Mouse (Mus musculus) spleen, adult 2 months (tissue): ENCODE measurements around the gene Rep15. TPM values are rescaled to one million over a fixed set of nuclear protein-coding genes. Genes with fewer than 3 reads are reported as not detected.

ENCODE experiments used
- DNase-seq, 2 experiments: peaks; one replicate each; pipeline versions ENCODE4 v3.0.0 to v3.0.0-alpha.2; 2012 to 2021; ENCODE audit warnings: low spot score in 2 of 2, low read depth in 1 of 2
- H3K27ac ChIP-seq: fragments of 200-500 bp; 2 replicates; pipeline ENCODE4 v1.5.1; 2012; ENCODE audit warnings: low read length, inconsistent platforms; ENCODE audit not compliant: insufficient read depth
- H3K27me3 ChIP-seq: fragments of 200-500 bp; 2 replicates; pipeline ENCODE4 v1.6.1; 2012; ENCODE audit warnings: mild to moderate bottlenecking, moderate library complexity, low read length, inconsistent platforms; ENCODE audit not compliant: control insufficient read depth, insufficient read depth
- H3K36me3 ChIP-seq: fragments of 200-500 bp; 2 replicates; pipeline ENCODE4 v1.6.1; 2012; ENCODE audit warnings: mild to moderate bottlenecking, low read length, inconsistent platforms; ENCODE audit not compliant: control insufficient read depth, insufficient read depth
- H3K4me1 ChIP-seq: fragments of 200-500 bp; 2 replicates; pipeline ENCODE4 v1.6.1; 2011; ENCODE audit warnings: inconsistent platforms; ENCODE audit not compliant: control insufficient read depth, insufficient read depth, insufficient read length
- H3K4me3 ChIP-seq: fragments of 200-500 bp; 2 replicates; pipeline ENCODE4 v1.5.1; 2011; ENCODE audit warnings: mild to moderate bottlenecking, inconsistent platforms; ENCODE audit not compliant: insufficient read depth, insufficient read length; ENCODE audit errors: extremely low read depth
- CTCF ChIP-seq: fragments of 200-500 bp; IDR thresholded peaks from 2 replicates; pipeline ENCODE4 v1.5.1; 2011; ENCODE audit warnings: mild to moderate bottlenecking, inconsistent platforms; ENCODE audit not compliant: insufficient read depth, insufficient read length, insufficient replicate concordance; ENCODE audit errors: extremely low read depth
- POLR2A ChIP-seq: fragments of 200-500 bp; IDR thresholded peaks from 2 replicates; pipeline ENCODE4 v1.6.1; 2011; ENCODE audit warnings: low read depth, low read length, inconsistent platforms
- WGBS: fragments of 180-500 bp; shearing (Covaris S2); methylation state at CpG from one replicate; pipeline ENCODE4 v1.1.7; 2018; 5-methylcytosine and 5-hydroxymethylcytosine counted together
- polyA plus RNA-seq: library from polyadenylated mRNA; depleted of rRNA; stranded (reverse); fragments of >200 nt; gene quantifications from 2 replicates; pipeline ENCODE4 v1.2.3, GENCODE M21; 2012; rRNA removed

Rep15 gene
- polyA plus RNA-seq, 1 experiment, result 0.21 TPM

GRCm38 (mm10) chr6:147062694-147063093 is 30.3 kb downstream of the Rep15 start:
- H3K27ac ChIP-seq, result no peak overlapping the region
- no peaks in the 10 kb centered on the region for H3K27me3 ChIP-seq
- DNase-seq, result no peak
- no peaks in the 10 kb centered on the region for H3K4me1 ChIP-seq
- no peak overlapping the region for H3K4me3 ChIP-seq
- 95% methylated on average over 7 of the region's 7 CpGs for WGBS
- H3K36me3 ChIP-seq, result peaks cover 26% of the 10 kb centered on the region
- TF ChIP-seq CTCF (no peak), POLR2A (no peak)

- TF ChIP-seq POLR2A (no peak), CTCF (no peak)
- Histone ChIP-seq H3K27ac (no peak overlapping the region), H3K4me3 (no peak overlapping the region), H3K27me3 (no peaks in the 10 kb centered on the region), H3K36me3 (peaks cover 20% of the 10 kb centered on the region), H3K4me1 (no peaks in the 10 kb centered on the region)
- WGBS, result 93% methylated on average over 10 of the region's 10 CpGs
- DNase-seq, result no peak
Measured at GRCm38 (mm10) chr6:147064226-147064943, 32.0 kb downstream of the Rep15 start.

- H3K27ac ChIP-seq, result no peak overlapping the region
- TF ChIP-seq POLR2A, result no peak
- no peak for TF ChIP-seq CTCF
- H3K36me3 ChIP-seq, result peaks cover 19% of the 10 kb centered on the region
- no peaks in the 10 kb centered on the region for H3K27me3 ChIP-seq
- no peaks in the 10 kb centered on the region for H3K4me1 ChIP-seq
- 91% methylated on average over 6 of the region's 6 CpGs for WGBS
- no peak for DNase-seq
- no peak overlapping the region for H3K4me3 ChIP-seq
Measured at GRCm38 (mm10) chr6:147064944-147065261, 32.5 kb downstream of the Rep15 start.

GRCm38 (mm10) chr6:147075808-147076387 is 43.5 kb downstream of the Rep15 start:
- H3K27me3 ChIP-seq, result no peaks in the 10 kb centered on the region
- H3K4me3 ChIP-seq, result no peak overlapping the region
- WGBS, result 84% methylated on average over 5 of the region's 5 CpGs
- DNase-seq, result no peak
- peaks cover 2% of the 10 kb centered on the region; the same call in 1 of the 2 replicates for H3K4me1 ChIP-seq
- TF ChIP-seq POLR2A (no peak), CTCF (no peak)
- H3K36me3 ChIP-seq, result peaks cover 8% of the 10 kb centered on the region
- H3K27ac ChIP-seq, result no peak overlapping the region

GRCm38 (mm10) chr6:147076878-147077277 is 44.5 kb downstream of the Rep15 start:
- H3K4me3 ChIP-seq, result no peak overlapping the region
- 94% methylated on average over 8 of the region's 8 CpGs for WGBS
- H3K36me3 ChIP-seq, result peaks cover 6% of the 10 kb centered on the region; the same call in 1 of the 2 replicates
- H3K27ac ChIP-seq, result no peak overlapping the region
- no peaks in the 10 kb centered on the region for H3K27me3 ChIP-seq
- H3K4me1 ChIP-seq, result peaks cover 2% of the 10 kb centered on the region; the same call in 1 of the 2 replicates
- TF ChIP-seq POLR2A (no peak), CTCF (no peak)
- no peak for DNase-seq

GRCm38 (mm10) chr6:147079919-147080318 is 47.5 kb downstream of the Rep15 start:
- DNase-seq, result no peak
- 91% methylated on average over 10 of the region's 10 CpGs for WGBS
- TF ChIP-seq POLR2A, result no peak
- no peak for TF ChIP-seq CTCF
- Histone ChIP-seq H3K27me3 (no peaks in the 10 kb centered on the region), H3K4me1 (no peaks in the 10 kb centered on the region), H3K4me3 (no peak overlapping the region), H3K36me3 (no peaks in the 10 kb centered on the region), H3K27ac (no peak overlapping the region)

Other genes with a start within 250 kb of the Rep15 start
- 1.4 TPM in 2 replicates for gene Arntl2, start 236.5 kb upstream of the Rep15 start, polyA plus RNA-seq
- not detected in 2 replicates for gene Smco2, start 182.5 kb upstream of the Rep15 start, polyA plus RNA-seq
- gene Ppfibp1, start 144.1 kb upstream of the Rep15 start, polyA plus RNA-seq, result 5.3 and 5.4 TPM in 2 replicates
- not detected in 2 replicates for gene 1700034J05Rik, start 78.2 kb upstream of the Rep15 start, polyA plus RNA-seq
- gene Mrps35, start 10.2 kb downstream of the Rep15 start, polyA plus RNA-seq, result 4.1 and 4.7 TPM in 2 replicates
- 0.42 and 0.61 TPM in 2 replicates for gene Mansc4, start 54.4 kb downstream of the Rep15 start, polyA plus RNA-seq
- gene Klhl42, start 58.8 kb downstream of the Rep15 start, polyA plus RNA-seq, result 14.3 and 21.0 TPM in 2 replicates
- 1.3 TPM in 2 replicates for gene Pthlh, start 231.6 kb downstream of the Rep15 start, polyA plus RNA-seq